Mouse (Mus musculus) midbrain, embryonic 13.5 days (tissue): ENCODE results near the gene Alkbh2. TPM values are rescaled to one million over a fixed set of nuclear protein-coding genes. Genes with fewer than 3 reads are reported as not detected.

Source experiments
- ATAC-seq: fragments of 200-750 bp; cut with Nextera tagmentation; 2 replicates; pipeline ENCODE4 v1.8.0; 2017; ENCODE audit warnings: mild to moderate bottlenecking, moderate TSS enrichment, moderate library complexity
- H3K27ac ChIP-seq: fragments of 300-500 bp; sonication (generic); 2 replicates; pipeline ENCODE4 v1.5.1; 2015; ENCODE audit warnings: inconsistent platforms, mild to moderate bottlenecking, moderate library complexity
- H3K27me3 ChIP-seq: fragments of 300-500 bp; sonication (generic); 2 replicates; pipeline ENCODE4 v1.6.1; 2015; ENCODE audit warnings: mild to moderate bottlenecking, inconsistent platforms
- H3K36me3 ChIP-seq: fragments of 300-500 bp; sonication (generic); 2 replicates; pipeline ENCODE4 v1.6.1; 2015; ENCODE audit warnings: mild to moderate bottlenecking, inconsistent platforms
- H3K4me1 ChIP-seq: fragments of 300-500 bp; sonication (generic); replicated peaks from 2 replicates; pipeline ENCODE4 v1.6.1; 2015; ENCODE audit warnings: inconsistent platforms
- H3K4me2 ChIP-seq: fragments of 300-500 bp; sonication (generic); replicated peaks from 2 replicates; pipeline ENCODE4 v1.6.1; 2015; ENCODE audit warnings: moderate library complexity, mild to moderate bottlenecking, inconsistent platforms
- H3K4me3 ChIP-seq: fragments of 300-500 bp; sonication (generic); replicated peaks from 2 replicates; pipeline ENCODE4 v1.5.1; 2015; ENCODE audit warnings: mild to moderate bottlenecking, inconsistent platforms
- H3K9ac ChIP-seq: fragments of 300-500 bp; sonication (generic); replicated peaks from 2 replicates; pipeline ENCODE4 v1.6.1; 2015; ENCODE audit warnings: mild to moderate bottlenecking, inconsistent platforms
- H3K9me3 ChIP-seq: fragments of 300-500 bp; sonication (generic); 2 replicates; pipeline ENCODE4 v1.6.1; 2016; ENCODE audit warnings: mild to moderate bottlenecking, inconsistent platforms
- WGBS: fragments of 180-500 bp; shearing (Covaris S2); methylation state at CpG from one replicate; pipeline ENCODE4 v1.1.7; 2015; 5-methylcytosine and 5-hydroxymethylcytosine counted together
- polyA plus RNA-seq: library from polyadenylated mRNA; unstranded; fragments of >200 nt; fragmentation: Nextera tagmentation; extraction: Ambion mirVana; gene quantifications from 2 replicates; pipeline ENCODE4 v1.2.1, GENCODE M21; 2015

Gene Alkbh2
- polyA plus RNA-seq, 1 experiment from 2014 or later = 6.0 TPM

DNA sequence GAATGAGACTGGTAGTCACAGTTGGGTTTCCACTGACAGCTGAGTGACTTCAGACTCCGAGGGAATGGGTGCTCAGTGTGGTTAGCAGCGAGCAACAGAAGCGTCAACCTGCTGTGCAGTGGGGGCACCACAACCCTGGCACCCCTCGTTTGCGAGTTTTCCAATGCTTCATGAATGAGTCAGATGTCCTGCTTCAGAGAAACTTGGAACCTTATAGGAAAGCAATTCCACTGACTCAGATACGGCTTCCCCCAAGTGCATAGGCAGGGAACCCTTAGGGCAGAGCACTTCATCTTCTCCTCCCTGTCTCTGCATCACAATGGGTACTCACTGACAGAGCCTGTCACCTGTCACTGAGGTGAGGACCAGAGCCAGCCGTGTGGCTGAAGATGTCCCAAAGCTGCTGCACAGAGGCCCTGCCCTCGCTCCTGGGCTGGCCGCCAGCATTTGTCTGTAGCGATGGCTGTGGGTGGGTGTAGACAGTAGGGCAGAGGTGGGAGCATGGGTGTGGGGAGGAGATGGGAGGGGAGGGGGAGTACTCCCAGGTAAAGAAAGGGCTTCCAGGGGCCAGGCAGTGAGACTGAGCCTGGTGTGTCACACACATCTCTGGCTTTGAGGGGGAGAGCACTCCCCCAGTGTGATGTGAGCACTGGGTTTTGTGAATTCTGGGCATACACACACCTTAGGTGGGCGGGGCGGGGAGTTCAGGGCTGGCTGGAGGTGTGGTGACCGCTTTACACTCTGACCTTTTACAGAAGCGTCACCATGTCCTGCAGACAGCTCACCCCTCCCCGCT, 9.7 kb upstream of the Alkbh2 start:
- ATAC-seq = no peak
- H3K4me3 ChIP-seq = no peak overlapping the region
- H3K9me3 ChIP-seq = no peaks in the 10 kb centered on the region
- no peak overlapping the region for H3K27ac ChIP-seq
- 0 out of 2 replicates have a peak overlapping the region, but pooled peaks have one; percentile 21 for H3K9ac ChIP-seq
- 86% methylated on average over 15 of the region's 15 CpGs for WGBS
- no peaks in the 10 kb centered on the region for H3K27me3 ChIP-seq
- H3K36me3 ChIP-seq = no peaks in the 10 kb centered on the region
- peaks cover 31% of the 10 kb centered on the region for H3K4me1 ChIP-seq
- H3K4me2 ChIP-seq = no peak overlapping the region

DNA sequence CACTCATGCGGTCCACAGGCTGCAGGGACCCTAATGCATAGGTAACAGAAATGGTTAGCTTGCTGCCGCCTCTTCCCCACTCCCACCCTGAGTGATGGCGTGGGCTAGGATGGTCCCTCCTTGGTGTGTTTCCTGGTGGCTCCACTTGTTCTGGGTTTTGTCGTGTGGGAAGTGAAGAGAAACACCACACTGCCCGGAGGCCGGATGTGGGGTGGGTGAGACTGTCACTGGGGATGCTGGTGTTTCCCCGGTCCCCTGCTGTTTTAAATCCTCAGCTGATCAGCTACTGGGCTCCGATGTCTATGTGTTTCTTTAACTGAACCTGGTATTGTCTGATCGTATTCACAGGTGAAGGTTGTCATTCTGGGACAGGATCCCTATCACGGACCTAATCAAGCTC, 7.5 kb upstream of the Alkbh2 start:
- H3K27me3 ChIP-seq = no peaks in the 10 kb centered on the region
- H3K27ac ChIP-seq = no peak overlapping the region
- no peak for ATAC-seq
- WGBS = 90% methylated on average over 10 of the region's 10 CpGs
- no peaks in the 10 kb centered on the region for H3K9me3 ChIP-seq
- no peak overlapping the region for H3K4me2 ChIP-seq
- no peak overlapping the region for H3K9ac ChIP-seq
- H3K4me3 ChIP-seq = no peak overlapping the region
- peaks cover 45% of the 10 kb centered on the region for H3K4me1 ChIP-seq
- H3K36me3 ChIP-seq = no peaks in the 10 kb centered on the region

DNA sequence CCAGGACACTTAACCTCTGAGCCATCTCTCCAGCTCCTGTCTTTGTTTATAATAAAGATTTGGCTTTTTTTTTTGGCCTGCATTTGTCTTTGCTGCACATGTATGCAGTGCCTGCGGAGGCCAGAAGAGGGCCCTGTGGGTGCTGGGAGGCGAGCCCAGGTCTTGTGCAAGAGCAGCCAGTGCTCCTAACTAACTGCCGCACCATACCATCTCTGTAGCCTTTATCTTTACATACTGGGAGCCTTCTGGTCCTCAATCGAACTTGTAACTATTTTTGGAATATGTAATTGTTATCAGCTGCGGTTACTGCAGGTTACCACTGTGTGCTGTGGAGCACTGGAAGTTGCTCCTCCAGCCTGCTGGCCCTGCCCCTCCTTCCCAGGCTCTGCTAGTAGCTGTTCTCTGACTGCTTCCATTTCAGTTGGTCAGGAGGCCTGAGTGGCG, 6.1 kb upstream of the Alkbh2 start:
- Histone ChIP-seq H3K27me3 (no peaks in the 10 kb centered on the region), H3K4me2 (no peak overlapping the region), H3K4me1 (peaks cover 40% of the 10 kb centered on the region), H3K9ac (no peak overlapping the region; the same call in 1 of the 2 replicates), H3K27ac (no peak overlapping the region), H3K9me3 (no peaks in the 10 kb centered on the region), H3K4me3 (no peak overlapping the region), H3K36me3 (no peaks in the 10 kb centered on the region)
- WGBS = 70% methylated on average over 6 of the region's 6 CpGs
- ATAC-seq = no peak

DNA sequence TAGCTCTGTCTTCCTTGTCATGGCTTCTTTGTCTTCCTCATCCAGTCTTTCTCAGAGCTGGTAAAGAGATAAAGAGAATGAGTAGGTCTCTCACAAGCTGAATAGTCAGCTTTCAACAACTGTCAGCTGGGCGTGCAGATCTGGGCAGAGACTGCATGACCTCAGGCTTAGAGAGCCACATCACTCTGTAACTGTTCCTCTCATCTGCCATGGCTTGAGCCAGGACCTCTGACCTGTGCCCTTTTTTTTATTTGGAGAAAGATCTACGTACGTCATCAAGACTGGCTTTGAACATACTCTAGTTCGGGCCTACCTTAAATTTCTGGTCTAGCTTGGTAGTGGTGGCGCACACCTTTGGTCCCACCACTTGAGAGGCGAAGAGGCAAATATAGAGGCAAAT, 4.8 kb upstream of the Alkbh2 start:
- Histone ChIP-seq H3K36me3 (no peaks in the 10 kb centered on the region), H3K4me3 (no peak overlapping the region), H3K4me1 (peaks cover 27% of the 10 kb centered on the region), H3K9ac (no peak overlapping the region), H3K9me3 (no peaks in the 10 kb centered on the region), H3K4me2 (0 out of 2 replicates have a peak overlapping the region, but pooled peaks have one; percentile 98), H3K27me3 (no peaks in the 10 kb centered on the region), H3K27ac (no peak overlapping the region)
- WGBS = 83% methylated on average over 6 of the region's 6 CpGs
- no peak for ATAC-seq

DNA sequence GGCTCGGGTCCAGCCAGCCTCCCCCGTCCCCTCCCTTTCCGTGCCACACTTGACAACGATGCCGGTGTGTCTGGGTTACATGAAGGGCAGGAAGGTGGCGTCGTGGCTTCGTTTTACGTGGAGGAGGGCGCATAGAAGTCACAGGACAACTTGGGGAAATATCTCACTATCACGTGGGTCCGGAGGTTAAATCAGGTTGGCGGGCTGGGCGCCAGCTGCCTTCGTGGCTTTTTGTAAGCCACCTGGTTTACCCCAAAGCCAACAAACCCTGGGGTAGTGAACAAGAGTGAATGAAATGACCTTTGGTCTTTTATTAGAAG, 3.5 kb upstream of the Alkbh2 start:
- ATAC-seq = no peak
- H3K27me3 ChIP-seq = no peaks in the 10 kb centered on the region
- no peaks in the 10 kb centered on the region for H3K9me3 ChIP-seq
- H3K9ac ChIP-seq = peak overlapping the region; percentile 70
- whole genome bisulfite sequencing = under 1% methylated on average over 15 of the region's 15 CpGs
- 0 out of 2 replicates have a peak overlapping the region, but pooled peaks have one; percentile 2 for H3K27ac ChIP-seq
- peak overlapping the region; percentile 88 for H3K4me3 ChIP-seq
- peaks cover 26% of the 10 kb centered on the region for H3K4me1 ChIP-seq
- H3K4me2 ChIP-seq = peak overlapping the region; percentile 98
- H3K36me3 ChIP-seq = no peaks in the 10 kb centered on the region

DNA sequence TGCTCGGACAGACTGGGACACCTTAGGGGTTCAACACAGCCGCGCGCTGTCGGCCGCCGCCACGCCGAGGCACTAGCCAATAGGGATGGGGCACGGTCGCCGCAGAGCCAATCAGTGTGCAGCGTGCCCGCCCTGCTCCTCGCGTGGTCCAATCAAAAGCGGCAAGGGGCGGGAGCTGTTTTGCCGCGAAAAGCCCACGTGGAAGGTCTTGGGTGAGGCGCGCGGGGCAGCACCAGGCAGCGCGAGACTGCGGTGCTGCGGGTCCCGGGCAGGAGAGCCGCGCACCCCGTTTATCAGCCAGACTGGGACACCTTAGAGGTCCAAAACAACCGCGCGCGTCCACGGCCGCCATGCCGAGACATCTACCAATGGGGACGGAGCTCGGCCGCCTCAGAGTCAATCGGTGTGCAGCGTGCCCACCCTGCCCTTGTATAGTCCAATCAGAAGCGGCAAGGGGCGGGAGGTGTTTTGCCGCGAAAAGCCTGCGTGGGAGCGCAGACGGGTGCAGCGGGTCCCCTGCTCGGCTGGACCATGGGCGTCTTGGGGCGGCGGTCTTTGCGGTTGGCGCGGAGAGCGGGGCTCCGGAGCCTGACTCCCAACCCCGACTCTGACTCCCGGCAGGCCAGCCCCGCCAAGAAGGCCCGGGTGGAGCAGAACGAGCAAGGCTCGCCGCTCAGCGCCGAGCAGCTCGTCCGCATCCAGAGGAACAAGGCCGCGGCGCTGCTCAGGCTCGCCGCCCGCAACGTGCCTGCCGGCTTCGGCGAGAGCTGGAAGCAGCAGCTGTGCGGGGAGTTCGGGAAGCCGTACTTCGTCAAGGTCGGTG, 2.9 kb upstream of the Alkbh2 start:
- Histone ChIP-seq H3K4me1 (peaks cover 26% of the 10 kb centered on the region), H3K27ac (0 out of 2 replicates have a peak overlapping the region, but pooled peaks have one; percentile 19), H3K27me3 (no peaks in the 10 kb centered on the region), H3K9me3 (no peaks in the 10 kb centered on the region), H3K4me2 (peak overlapping the region; percentile 98), H3K9ac (peak overlapping the region; percentile 70), H3K4me3 (peak overlapping the region; percentile 88), H3K36me3 (no peaks in the 10 kb centered on the region)
- ATAC-seq = peak; percentile 98
- under 1% methylated on average over 87 of the region's 87 CpGs for WGBS

DNA sequence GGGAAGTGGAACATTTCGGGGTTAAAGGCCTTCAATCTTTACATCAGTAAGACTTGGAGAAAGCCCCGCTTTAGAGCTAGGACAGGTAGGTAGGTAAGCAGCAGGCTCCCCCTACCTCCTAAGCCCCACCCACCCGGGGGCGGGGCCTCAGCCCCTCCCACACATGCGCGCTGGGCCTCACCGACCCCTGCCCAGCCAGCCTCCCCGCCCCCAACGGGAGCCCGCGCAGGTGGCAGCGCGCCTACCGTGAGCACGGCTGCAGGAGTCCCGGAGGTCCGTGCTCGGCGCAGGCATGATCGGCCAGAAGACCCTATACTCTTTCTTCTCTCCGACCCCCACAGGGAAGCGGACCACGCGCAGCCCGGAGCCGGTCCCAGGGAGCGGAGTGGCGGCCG, 2.2 kb upstream of the Alkbh2 start, which contains the start of gene Ung:
Gene Ung (plus strand): TSS at position 176 of the 395 bp plus-strand sequence.
- Histone ChIP-seq H3K4me3 (peak within 1 kb of the TSS; percentile 88), H3K9ac (peak within 1 kb of the TSS; percentile 70), H3K27ac (0 out of 2 replicates have a peak within 1 kb of the TSS, but pooled peaks have one; percentile 19), H3K4me2 (peak within 1 kb of the TSS; percentile 98), H3K9me3 (no peaks in the 10 kb centered on the region), H3K4me1 (peaks cover 26% of the 10 kb centered on the region), H3K27me3 (no peaks in the 10 kb centered on the region), H3K36me3 (peaks cover 6% of the 10 kb centered on the region; the same call in 1 of the 2 replicates)
- WGBS = 1% methylated on average over 29 of the region's 29 CpGs
- ATAC-seq = peak; percentile 41

DNA sequence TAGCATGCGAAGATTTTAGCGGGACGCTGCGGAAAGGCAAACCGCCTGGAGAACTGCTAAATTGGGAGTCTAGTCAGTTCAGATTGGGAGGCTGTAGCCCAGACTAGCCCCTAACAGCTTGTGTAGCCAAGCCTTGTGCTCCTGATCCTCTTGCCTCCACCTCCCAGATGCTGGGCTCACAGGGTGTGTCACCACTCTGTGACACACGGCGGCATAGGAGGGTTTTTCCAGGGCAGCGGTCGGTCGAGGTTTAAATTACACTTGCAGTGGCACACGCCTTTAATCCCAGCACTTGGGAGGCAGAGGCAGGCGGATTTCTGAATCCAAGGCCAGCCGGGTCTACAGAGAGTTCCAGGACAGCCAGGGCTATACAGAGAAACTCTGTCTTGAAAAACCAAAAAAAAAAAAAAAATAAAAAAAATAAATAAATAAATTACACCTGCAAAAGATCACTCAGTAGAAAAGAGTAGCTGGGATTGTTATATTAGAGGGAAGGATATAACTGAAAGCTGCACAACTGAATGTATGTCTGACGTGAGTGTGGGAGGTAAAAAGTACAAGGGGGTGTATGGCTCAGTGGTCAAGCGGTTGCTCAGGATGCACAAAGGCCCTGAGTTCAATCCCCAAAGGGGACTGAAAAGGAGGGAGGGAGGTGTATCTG, 1.7 kb upstream of the Alkbh2 start:
- H3K4me1 ChIP-seq = peaks cover 26% of the 10 kb centered on the region
- H3K4me2 ChIP-seq = peak overlapping the region; percentile 98
- H3K9ac ChIP-seq = no peak overlapping the region
- H3K9me3 ChIP-seq = no peaks in the 10 kb centered on the region
- H3K27me3 ChIP-seq = no peaks in the 10 kb centered on the region
- no peak for ATAC-seq
- peaks cover 11% of the 10 kb centered on the region; the same call in 1 of the 2 replicates for H3K36me3 ChIP-seq
- 80% methylated on average over 15 of the region's 15 CpGs for WGBS
- peak overlapping the region; percentile 88 for H3K4me3 ChIP-seq
- H3K27ac ChIP-seq = no peak overlapping the region

DNA sequence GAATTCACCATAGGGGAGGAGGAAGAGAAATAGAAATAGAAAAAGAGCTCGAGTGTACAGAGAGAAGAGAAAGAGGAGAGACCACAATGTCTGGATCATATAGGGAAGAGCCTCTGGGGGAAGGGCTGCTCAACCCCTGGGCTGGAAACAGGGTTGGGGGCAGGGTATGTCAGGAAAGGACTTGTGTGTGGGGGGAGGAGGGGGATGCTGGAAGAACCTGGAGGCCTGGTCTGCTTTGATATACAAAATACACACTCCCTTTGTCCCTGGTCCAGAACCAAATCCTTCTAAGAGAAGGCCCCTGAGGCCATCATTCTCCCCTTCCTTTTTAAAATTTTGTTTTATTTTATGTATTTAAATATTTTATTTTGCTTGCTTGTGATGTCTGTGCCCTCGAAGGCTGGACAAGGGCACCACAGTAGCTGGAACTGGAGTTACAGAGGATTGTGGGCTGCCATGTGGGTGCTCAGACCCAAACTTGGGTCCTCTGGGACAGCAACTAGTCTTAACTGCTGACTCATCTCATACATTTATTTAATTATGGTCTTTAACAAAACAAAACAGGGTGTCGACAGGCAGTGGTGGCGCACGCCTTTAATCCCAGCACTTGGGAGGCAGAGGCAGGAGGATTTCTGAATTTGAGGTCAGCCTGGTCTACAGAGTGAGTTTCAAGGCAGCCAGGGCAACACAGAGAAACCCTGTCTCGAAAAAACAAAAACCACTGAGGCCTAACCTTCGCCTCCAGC, 1.3 kb downstream of the Alkbh2 start:
- H3K9ac ChIP-seq = no peak overlapping the region
- no peak for ATAC-seq

DNA sequence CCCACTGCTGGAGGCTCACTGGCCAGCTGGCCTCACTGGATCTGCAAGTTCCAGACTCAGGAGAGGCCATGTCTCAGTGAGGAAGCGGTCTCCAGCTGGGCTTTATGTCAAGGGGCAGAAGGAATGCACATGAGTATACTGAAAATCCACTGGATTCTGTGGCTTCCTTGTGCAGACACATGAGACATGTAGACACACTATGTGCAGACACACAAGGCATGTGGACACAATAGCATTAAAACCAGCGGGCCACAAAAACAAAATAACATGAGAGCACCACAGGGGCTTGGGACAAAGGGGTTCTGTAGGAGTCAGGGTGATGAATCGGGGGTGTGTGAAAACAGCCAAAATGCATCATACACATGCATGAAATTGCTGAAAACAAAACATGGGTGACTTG, 2.0 kb downstream of the Alkbh2 start:
- Histone ChIP-seq H3K36me3 (peaks cover 48% of the 10 kb centered on the region), H3K9ac (no peak overlapping the region), H3K27ac (no peak overlapping the region), H3K4me2 (no peak overlapping the region), H3K9me3 (no peaks in the 10 kb centered on the region), H3K27me3 (no peaks in the 10 kb centered on the region), H3K4me1 (peaks cover 10% of the 10 kb centered on the region; the same call in 1 of the 2 replicates), H3K4me3 (no peak overlapping the region)
- 89% methylated on average over 3 of the region's 3 CpGs for WGBS
- no peak for ATAC-seq

More for the DNA sequence above, 1.3 kb downstream of the Alkbh2 start:
- H3K9me3 ChIP-seq = no peaks in the 10 kb centered on the region
- H3K4me1 ChIP-seq = peaks cover 13% of the 10 kb centered on the region
- H3K36me3 ChIP-seq = peaks cover 41% of the 10 kb centered on the region
- H3K4me3 ChIP-seq = 0 out of 2 replicates have a peak overlapping the region, but pooled peaks have one; percentile 62
- H3K4me2 ChIP-seq = peak overlapping the region; percentile 89
- H3K27me3 ChIP-seq = no peaks in the 10 kb centered on the region
- no peak overlapping the region; the same call in 1 of the 2 replicates for H3K27ac ChIP-seq
- WGBS = 88% methylated on average over 7 of the region's 7 CpGs

DNA sequence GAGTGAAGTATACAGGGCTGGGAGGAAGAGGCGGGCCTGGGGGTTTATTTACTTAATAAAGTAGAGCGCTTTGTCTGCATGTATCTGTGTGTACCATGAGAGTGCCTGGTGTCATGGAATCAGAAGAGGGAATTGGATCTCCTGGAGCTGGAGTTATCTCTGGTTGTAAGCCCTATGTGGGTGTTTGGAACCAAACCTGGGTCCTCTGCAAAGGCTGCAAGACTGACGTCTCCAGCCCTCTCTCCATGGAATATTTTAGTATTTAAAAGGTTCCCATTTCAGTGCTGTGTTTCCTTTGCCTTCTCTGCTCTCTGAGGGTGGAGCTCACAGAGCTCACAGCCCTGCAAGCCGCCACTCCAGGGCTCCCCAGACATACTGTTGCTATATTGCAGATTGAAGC, 8.2 kb downstream of the Alkbh2 start:
- Histone ChIP-seq H3K9ac (no peak overlapping the region), H3K4me1 (no peaks in the 10 kb centered on the region), H3K36me3 (peaks cover 94% of the 10 kb centered on the region), H3K4me3 (no peak overlapping the region), H3K27me3 (no peaks in the 10 kb centered on the region), H3K4me2 (no peak overlapping the region), H3K27ac (no peak overlapping the region), H3K9me3 (no peaks in the 10 kb centered on the region)
- WGBS = 85% methylated on average over 4 of the region's 4 CpGs
- ATAC-seq = no peak
